Mouse (Mus musculus): Measurements from ENCODE around the gene Slc27a3.

Slc27a3 gene
- long read RNA-seq, experiment 1, transcript Slc27a3-201 (10 exons, 2,259 nt): major isoform, 52 of 62 reads
- long read RNA-seq, experiment 1, partial matches to known transcripts: 10 of 62 reads
- long read RNA-seq, experiment 1, other reads (novel, unspliced or antisense): 0 of 62 reads
- long read RNA-seq, experiment 2, transcript Slc27a3-201 (10 exons, 2,259 nt): major isoform, 90 of 114 reads
- long read RNA-seq, experiment 2, partial matches to known transcripts: 19 of 114 reads
- long read RNA-seq, experiment 2, other reads (novel, unspliced or antisense): 3 of 114 reads

GRCm38 (mm10) chr3:90389511-90390490, at the start of gene Slc27a3:
TSS of gene Slc27a3 (minus strand) at chr3:90389938.
- intact Hi-C loops (cut with DNase I): no loop called here

GRCm38 (mm10) chr3:90437131-90437530, 47.4 kb upstream of the Slc27a3 start:
- intact Hi-C loops (cut with DNase I): no loop called here

- intact Hi-C loops (cut with DNase I): no loop called here
These were observed 44.5 kb upstream of the Slc27a3 start for GRCm38 (mm10) chr3:90434073-90434730.

GRCm38 (mm10) chr3:90433381-90434020, 43.8 kb upstream of the Slc27a3 start, which contains the start of gene Ints3:
TSS of gene Ints3 (minus strand) at chr3:90433622.
- intact Hi-C loops (cut with DNase I): no loop called here

GRCm38 (mm10) chr3:90432811-90433219, 43.1 kb upstream of the Slc27a3 start:
- intact Hi-C loops (cut with DNase I): no loop called here

GRCm38 (mm10) chr3:90432348-90432747, 42.6 kb upstream of the Slc27a3 start:
- intact Hi-C loops (cut with DNase I): no loop called here

- intact Hi-C loops (cut with DNase I): no loop called here
These were observed 39.8 kb upstream of the Slc27a3 start for GRCm38 (mm10) chr3:90429576-90429975.

GRCm38 (mm10) chr3:90428186-90428585, 38.4 kb upstream of the Slc27a3 start:
- intact Hi-C loops (cut with DNase I): no loop called here

- intact Hi-C loops (cut with DNase I): no loop called here
These were observed 37.8 kb upstream of the Slc27a3 start for GRCm38 (mm10) chr3:90427574-90427973.

- intact Hi-C loops (cut with DNase I): no loop called here
These were observed 35.8 kb upstream of the Slc27a3 start for GRCm38 (mm10) chr3:90425499-90425898.

GRCm38 (mm10) chr3:90423549-90423948, 33.8 kb upstream of the Slc27a3 start:
- intact Hi-C loops (cut with DNase I): no loop called here

GRCm38 (mm10) chr3:90420696-90421095, 31.0 kb upstream of the Slc27a3 start:
- intact Hi-C loops (cut with DNase I): no loop called here

- intact Hi-C loops (cut with DNase I): loop anchor here (2.0 kb wide), 1 partner anchor 54 kb away; no protein-coding TSS in a partner anchor
These were observed 23.3 kb upstream of the Slc27a3 start for GRCm38 (mm10) chr3:90413011-90413396.

- intact Hi-C loops (cut with DNase I): loop anchor here (2.0 kb wide), 1 partner anchor 54 kb away; no protein-coding TSS in a partner anchor
These were observed 22.7 kb upstream of the Slc27a3 start for GRCm38 (mm10) chr3:90412312-90413010.

- intact Hi-C loops (cut with DNase I): no loop called here
These were observed 19.0 kb upstream of the Slc27a3 start for GRCm38 (mm10) chr3:90408721-90409120.

- intact Hi-C loops (cut with DNase I): no loop called here
These were observed 16.7 kb upstream of the Slc27a3 start for GRCm38 (mm10) chr3:90406414-90406813.

- intact Hi-C loops (cut with DNase I): no loop called here
These were observed 14.9 kb upstream of the Slc27a3 start for GRCm38 (mm10) chr3:90404609-90405008.

- intact Hi-C loops (cut with DNase I): no loop called here
These were observed 14.4 kb upstream of the Slc27a3 start for GRCm38 (mm10) chr3:90404121-90404520.

- intact Hi-C loops (cut with DNase I): no loop called here
These were observed 11.3 kb upstream of the Slc27a3 start for GRCm38 (mm10) chr3:90400993-90401392.

GRCm38 (mm10) chr3:90395629-90396028, 5.9 kb upstream of the Slc27a3 start:
- intact Hi-C loops (cut with DNase I): no loop called here
